Mouse (Mus musculus) liver (tissue): ENCODE results near the gene Kif26b.

Experiments
- DNase-seq: peaks from one replicate; pipeline ENCODE4 v3.0.0-alpha.2; 2020; ENCODE audit warnings: mixed read lengths

Gene Kif26b

DNA sequence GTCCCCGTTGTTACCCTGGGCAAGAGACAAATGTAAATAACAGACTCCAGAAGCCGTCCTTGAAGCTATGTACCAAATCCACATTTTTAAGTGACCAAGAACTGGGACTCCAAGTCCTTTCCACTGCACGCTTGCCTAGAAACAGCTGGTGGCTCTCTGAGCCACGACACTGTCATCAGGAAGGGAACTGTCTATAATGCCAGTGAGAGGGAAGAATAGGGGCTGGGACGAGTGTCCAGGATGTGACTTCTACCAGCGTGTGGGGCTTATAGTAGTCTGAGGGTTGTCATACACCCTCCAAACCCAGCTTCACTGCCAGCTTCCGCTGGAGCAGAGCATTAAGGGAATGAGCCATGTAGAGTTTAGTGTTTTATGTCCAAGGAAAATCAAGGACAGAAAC lies 138.9 kb downstream of the Kif26b start:
- no peak for DNase-seq

DNA sequence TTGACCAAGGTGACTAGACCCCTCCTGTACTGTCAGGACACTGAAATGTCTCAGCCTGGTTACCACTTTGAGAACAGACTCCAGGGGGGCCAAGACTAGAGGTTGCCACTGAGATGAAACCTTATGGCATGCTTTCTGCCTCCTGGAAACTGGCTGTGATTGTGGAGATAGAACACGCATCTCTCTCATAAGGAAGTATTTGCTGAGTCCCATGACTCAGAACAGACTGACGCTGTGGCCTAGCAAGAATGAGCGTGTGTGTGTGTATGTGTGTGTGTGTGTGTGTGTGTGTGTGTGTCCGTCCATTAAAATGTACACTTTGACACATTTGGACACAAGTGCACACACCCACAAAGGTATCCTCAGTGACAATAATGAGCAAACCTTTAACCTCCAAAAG lies 140.0 kb downstream of the Kif26b start:
- DNase-seq = no peak

DNA sequence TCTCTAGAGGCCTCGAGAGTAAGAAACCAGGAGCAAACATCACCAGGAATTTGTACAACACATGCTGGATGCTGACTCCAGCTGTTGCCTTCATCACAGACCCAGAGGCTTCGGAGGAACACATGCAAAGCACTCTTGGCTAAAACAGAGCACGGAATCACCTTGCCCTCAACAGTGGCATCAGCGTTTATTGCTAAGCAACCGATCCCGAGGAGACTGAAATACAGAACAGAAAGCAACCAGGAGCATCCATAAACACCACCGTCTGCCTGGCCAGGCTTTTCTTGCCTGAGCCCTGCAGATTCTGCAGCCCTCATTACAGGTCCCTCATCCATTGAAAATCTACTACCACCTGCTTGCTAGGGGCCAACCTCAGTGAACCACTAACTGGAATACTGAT lies 144.1 kb downstream of the Kif26b start:
- DNase-seq = no peak

DNA sequence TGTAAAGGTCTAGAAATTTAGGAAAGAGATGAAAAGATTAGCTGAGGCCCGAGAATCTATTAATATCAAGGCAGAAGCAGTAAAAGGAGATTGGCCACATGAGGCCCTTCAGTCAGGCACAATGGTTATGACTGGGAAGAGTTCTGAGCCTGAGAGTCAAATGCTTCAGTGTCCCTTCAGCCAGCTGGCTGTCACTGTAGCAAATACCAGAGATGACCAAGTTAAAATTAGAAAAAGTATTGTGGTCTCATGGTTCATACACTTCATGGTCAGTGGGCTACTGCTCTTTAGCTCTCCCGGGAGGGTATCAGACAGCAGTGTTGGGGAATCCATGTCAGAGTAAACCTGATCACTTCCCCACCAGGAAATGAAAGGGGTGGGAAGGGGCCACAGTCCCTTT lies 144.6 kb downstream of the Kif26b start:
- DNase-seq = no peak

DNA sequence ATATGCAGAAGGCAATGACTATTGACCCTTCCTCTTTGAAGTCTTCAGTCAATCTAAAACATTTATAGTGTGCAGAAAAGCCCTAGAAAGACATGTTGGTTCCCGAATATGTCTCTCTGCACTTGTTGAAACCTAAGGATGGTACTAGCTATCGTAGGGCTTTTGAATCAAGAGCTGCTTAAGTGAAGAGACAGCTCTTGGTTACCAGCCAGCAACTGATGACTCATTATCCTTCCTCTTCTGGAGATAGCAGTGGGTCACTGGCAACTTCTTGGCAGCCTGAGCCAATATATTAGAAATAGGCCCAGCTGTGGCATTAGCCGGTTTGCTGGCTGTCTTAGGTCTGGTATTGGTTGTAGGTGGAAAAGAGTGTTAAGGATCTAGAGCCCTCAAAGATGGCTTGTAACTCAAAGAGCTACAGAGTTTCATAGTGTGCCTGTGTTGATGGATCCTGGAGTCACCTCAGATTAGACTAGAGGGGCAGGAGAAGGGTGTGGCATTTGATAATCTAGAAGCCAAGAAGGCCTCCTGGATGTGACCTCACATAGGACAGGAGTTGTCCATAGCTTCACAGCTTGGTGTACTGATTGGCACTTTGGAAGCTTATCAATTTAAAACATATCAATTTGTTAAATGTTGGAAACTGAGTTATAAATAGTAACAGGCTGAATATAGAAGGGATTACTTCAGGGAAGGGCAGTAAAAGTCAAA lies 146.8 kb downstream of the Kif26b start:
- DNase-seq = no peak

DNA sequence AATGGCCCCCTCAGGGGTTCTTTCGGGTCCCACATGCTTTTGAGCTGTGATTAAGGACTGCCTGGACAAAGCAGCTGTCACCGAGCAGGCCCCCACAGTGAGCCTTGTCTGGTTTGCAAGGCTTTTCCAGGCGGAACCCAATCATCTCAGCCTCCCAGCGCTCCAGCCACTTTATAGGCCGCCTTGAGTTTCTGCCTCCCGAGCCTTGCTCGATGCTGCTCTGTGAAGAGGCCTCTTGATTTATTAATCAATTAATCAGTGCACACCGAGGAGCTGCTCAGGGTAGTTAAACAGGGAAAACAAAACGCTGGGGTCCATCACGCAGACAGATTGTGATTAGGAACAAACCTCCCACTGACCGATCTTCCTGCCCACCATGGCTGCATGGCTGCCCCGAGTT lies 148.2 kb downstream of the Kif26b start:
- no peak for DNase-seq

DNA sequence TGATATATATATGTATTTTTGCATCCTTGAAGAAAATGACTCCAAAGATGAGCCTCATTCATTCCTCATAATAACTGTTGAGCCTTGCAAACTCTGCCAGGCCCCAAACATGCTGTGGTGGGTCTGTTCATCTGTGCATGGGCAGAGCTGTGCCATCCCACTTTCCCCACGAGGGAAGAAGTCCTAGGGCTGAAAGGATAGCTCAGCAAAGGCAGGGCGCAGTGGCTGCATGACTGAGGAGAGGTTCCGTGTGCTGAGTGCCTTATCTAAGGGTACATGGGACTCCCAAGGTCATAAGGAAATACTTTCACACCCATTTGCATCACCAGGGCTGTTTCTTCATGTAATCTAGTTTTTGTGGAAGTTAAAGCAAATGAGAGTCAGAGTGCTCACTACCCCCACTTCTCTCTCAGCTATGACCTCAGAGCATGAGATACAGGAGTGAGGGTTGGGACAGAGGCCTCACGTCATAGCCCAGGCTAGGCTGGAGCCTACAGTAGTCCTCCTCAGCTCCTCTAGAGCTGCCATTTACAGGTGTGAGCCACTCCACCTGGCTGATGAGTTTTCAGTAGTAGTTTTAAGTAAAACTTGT lies 148.8 kb downstream of the Kif26b start:
- no peak for DNase-seq

DNA sequence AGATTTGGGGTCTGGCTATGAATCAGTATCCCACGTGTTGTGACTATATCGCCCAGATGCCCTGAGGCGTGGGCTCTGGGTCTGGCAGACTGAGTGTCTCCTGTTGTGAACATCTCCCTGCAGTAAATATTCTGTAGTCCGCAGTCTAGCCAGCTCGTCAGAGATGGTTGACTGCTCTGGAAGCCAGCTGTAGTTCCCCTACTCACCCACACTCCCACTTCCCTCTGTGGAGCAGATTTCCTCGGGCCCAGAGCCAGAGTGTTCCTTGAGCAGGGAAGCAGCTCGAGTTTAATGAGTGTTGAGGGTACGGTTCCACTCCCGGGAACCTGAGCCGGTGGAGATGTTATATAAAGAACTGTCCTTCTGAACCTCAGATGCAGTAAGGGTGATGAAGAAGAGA lies 154.7 kb downstream of the Kif26b start:
- DNase-seq = no peak

DNA sequence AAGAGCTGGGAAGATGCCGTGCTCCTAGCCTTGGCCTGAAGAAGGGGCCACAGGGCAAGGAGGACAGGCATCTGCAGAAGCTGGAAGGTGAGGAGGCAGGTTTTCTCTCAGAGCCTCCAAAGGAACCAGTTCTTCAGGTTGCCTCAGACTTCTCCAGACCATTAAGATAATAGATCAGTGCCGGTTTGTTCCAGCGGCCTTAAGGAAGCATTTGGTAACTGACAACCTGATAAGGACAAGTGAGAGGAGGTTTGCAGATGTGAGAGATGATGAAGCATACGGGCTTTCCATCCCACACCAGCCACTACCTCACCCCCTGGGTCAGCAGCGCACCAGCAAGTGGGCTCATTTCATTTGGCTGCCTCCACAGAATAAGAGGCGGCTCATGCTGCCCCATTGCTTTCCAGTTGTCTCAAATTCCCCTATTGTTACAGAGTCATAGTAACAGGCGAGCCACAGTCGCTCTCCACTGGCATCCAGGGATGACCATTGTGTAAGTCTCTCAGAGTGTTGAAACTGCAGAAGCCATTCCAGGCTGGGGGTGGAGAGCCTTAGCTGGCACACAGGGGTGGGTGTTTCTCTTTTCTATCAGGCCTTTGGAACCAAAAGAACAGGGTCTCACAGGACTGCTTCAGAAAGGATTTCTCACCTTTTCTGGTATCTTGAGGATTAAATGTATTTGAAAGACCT lies 156.2 kb downstream of the Kif26b start:
- DNase-seq = no peak

DNA sequence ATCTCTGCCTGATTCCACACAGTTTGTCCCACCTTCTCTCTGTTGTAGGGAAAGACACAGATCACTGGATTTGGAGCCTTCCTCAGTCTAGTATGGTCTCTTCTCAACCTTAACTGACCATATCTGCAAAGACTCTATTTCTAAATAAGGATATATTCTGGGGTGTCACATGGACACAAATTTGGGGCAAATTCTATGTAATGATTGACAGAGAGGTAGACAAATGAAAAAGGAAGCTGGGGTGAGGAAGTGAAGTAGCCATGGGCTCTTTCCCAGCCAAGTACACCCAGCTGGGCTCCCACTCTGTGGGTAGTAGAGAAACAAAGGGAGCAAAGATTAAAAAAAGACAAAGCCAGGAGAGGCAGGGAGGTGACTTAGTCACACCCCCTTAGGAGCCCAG lies 158.0 kb downstream of the Kif26b start:
- DNase-seq = no peak

DNA sequence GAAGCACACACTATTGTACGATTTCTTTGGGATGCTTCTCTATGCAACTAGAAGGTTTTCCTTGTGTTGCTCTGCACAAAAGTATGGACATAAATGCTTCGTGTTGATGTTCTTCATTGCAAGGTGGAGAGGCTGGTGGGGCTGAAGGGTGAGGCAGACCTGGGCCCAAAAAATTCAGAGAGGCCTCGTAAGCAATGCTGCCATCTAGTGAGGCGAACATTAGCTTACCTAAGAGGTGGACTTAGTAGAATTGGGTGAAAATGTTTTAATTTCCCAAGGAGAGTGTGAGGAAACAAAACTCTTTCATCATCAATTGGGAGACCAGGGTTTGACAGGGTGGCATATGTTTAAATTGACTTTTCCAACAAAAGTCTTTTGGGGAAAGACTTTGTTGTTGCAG lies 160.6 kb downstream of the Kif26b start:
- no peak for DNase-seq

DNA sequence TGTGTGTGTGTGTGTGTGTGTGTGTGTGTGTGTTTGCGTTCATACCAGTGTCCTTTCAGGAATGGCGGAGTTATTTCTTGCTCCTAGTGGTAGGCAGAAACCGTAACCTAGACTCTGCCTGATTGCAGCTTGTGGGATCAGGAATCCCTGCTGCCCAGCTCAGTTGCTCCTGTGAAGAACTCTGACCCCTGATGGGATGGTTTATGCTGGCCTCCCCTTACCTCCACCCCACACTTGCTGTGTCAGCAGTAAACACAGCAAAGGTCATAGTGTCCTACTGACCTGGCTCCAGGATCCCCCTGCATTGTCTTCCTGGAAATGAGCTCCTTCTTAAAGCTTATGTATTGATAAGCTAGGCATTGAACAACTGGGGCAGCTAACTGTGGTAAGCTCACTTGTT lies 162.8 kb downstream of the Kif26b start:
- no peak for DNase-seq

DNA sequence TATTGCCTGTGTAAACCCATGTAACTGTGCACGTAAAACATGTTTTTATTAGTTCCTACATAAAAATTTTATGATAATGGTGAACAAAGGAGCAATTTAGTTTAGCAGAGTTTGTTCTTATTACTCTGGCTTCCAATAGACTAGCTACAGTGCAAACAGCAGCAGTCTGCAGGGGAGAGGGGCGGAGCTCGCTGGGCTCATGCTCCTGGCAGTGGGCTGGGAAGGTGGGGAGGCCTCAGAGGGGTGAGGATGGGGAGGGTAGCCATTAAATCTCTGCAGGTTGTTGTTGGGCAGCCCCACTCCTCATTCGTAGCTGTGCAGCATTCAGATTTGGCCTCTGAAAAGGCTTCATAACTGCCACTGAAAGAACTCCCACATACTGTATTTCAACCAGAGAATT lies 171.2 kb downstream of the Kif26b start:
- DNase-seq = no peak

DNA sequence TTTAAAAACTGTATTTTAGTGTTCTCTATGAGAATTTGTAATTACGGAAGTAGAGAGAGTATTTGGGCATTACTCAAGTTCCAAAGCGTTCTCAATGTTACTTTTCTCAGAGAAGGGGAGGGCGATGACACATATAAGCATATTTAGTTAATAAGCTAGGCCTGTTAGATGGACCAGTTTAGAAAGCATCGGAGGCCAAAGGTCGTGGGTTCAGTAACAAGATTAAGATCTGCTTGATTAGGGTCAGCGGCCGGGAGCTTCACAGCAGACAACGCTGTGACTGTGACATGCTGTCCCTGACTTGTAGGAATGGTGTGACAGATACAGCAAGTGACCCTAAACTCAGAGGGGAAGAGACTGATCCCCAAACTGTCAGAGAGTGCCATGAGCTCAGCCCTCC lies 174.6 kb downstream of the Kif26b start:
- no peak for DNase-seq

DNA sequence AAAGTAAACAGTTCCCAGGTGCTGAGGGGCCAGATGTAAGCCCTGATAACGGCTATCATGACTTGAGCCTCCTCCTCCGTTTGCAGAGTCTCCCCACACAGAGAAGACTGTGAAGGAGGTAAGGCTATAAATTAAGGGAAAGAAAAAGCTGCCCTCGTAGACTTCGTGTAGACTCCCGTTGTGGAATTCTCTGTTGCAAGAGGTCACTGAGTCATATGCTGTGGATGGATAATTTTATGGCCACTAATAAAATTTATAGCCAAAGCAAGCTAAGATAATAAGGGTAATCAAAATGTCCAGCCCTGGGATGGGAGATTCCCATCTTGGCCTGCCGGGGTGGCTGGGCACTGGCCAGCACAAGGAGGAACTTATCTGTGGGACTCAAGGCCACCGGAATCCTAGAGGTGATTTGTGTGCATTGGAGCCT lies 179.0 kb downstream of the Kif26b start:
- no peak for DNase-seq

DNA sequence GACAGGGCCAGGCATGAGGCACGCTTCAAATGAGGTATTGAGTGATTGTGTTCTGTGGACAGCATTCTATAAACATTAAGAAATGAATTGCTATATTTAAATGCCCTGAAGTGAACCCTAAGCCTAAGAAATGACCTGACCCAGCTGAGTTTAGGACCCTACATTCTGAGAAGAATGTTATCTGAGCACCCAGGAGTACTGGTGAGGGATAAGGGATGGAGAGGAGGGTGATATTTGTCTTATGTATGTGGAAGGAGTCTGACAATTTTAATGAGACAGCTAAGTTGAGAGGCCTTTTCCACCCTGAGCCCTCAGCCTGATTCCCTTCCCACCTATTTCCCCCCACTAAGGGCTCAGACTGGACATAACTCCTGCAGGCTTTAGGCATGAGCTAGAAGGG lies 179.4 kb downstream of the Kif26b start:
- DNase-seq = no peak

DNA sequence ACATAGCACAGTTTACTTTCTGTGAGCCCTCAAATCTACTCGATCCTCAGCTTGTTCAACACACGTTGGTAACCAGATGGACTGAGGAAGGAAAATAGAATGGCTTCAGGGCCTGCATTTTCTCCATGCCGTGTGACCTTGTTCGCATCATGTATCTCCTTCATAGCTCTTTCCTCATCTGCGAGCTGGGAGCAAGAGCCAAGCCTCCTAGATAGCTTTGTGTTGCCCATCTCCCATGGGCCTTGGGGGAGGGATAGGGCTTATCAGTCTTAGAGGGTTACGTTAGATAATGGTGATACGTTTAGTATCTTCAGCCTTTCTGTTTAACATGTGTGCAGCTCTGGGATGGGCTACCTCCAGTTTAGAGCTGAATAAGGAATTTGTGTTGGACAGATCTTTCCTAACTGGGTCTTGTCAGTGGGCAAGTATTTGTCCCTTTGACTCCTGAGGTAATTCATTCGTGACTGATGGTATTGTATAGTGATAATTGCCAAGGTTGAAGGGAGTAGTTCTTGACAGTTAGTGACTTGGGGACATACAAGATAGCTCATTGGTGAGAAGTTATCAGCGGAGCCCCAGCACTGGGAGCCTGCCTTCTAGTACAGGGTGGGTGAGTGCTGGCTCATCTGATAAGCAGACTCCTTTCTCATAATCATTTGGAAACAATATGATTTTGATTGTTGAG lies 183.4 kb downstream of the Kif26b start:
- DNase-seq = peak; percentile 78

DNA sequence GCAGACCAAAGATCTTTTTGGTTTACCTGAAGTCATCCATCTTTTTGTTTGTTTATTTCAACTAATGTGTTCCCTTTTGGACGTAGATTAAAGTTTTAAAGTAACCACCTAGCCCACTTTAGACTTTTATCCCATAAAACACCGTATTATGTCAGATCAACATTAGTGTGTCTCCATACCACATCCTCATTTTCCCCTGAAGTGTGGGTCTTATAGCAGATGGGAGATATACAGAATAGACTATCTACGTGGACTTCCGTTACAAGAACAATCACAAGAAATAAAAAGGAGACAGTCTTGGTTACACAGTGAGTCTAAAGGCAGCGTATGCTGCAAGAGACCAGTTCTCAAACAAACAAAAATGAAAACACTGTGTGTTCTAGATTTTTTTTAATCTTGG lies 185.3 kb downstream of the Kif26b start:
- DNase-seq = no peak

DNA sequence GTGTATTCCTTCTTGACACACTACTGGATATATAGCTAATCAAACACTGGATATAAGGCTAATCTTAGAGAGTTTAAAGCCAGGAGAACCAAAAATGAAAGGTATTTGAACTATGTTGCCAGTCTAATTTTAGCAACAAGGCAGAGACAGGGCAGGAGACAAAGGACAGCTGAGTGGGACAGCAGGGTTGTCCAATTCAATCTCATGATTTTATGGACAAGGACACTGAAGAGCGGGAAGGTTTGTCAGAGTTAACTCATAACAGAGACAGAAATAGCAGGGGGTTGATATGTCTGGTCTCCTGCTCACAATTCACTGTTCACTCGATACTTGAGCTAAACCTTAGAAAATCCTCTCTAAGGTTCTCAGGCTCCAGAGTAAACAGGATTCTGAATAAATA lies 187.5 kb downstream of the Kif26b start:
- no peak for DNase-seq

DNA sequence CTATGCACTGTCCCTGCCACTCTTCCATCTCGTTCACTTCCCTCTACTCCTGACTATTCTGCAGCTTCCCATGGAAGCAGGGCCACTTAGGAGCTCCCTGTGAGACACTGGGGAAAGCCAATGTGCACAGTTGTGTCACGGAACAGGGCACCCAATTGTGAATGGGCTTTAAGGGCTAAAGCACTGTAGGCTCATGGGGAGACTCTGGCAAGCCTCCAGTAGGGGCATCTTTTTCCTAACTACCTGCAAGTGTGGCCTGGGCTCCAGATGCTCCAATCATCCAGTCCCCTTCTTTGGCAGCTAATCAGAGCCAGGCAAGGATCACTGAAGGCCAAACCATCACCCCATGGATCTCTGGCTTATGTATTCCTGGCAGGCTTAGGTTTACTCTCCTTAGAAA lies 191.9 kb downstream of the Kif26b start:
- DNase-seq = no peak

DNA sequence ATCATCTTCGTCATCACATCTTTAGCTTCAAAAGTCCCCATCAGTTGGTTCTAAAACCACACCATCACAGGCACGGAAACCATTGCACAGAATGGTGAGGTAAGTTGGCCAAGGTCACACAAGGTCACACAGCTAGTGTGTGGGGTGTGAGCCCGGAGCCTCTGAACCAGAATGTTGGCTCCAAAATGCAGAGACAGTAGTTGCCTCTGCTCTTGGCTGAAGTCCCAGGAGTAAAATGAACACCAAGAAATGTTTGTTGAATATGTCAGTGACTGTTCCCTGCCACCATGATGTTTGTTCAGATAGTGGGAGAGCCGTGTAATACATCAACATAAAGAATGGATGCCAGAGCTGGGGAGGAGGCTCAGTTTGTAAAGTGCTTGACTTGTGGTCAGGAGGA lies 193.9 kb downstream of the Kif26b start:
- DNase-seq = no peak

DNA sequence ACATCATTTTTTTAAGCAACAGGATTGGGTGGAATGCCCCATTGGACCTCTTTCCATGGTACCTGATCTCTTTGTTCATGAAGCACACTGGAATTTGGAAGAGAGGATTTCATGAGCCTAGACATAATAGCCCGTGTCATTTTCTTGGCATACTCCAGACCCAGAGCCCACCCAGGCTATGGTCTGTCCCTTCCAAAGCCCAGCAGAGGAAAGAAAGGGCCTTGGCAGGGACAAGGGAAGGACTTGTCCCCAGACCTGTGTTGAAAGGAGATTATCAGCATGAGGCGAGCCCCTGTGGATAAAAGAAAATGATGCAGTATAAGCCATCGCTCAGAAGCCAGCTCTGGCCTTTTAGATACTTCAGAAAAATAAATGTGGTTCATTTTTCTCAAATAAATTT lies 196.6 kb downstream of the Kif26b start:
- DNase-seq = no peak

DNA sequence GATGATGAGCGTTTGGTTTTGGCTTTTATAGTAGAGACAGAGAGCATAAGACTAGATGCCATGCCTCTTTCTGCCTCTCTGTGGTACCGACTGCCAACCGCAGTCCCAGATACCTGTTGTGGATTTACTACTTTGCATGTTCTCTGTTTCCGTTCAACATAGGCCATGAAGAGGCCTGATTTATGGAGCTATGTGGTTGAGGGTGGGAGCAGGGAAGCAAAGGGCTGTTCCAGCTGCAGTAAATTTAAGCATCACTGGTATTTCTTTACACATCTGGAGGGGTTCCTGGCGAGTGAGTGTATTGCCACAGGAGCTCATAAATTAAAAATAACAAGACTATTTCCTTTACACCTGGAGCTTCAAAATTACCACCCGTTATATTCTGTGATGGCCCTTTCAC lies 199.3 kb downstream of the Kif26b start:
- DNase-seq = no peak

DNA sequence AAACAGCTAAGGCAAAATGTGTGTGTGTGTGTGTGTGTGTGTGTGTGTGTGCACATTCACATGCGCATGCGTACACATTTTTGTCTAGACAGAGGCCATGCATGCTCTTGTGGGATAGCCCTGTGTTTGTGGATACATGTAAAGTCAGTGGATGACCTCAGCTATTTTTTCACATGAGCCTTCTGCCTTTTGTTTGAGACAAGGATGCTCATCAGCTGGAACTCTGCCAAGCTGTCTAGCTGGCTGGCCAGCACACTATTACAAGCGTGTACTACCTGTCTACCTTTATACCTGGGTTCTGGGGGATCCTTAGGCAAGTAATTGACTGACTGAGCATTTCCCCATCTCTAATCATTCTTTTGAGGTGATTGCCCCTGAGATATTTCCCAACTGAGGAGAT lies 201.3 kb downstream of the Kif26b start:
- no peak for DNase-seq
